Mouse (Mus musculus): ENCODE measurements around the gene Taf7l.

Gene Taf7l

DNA sequence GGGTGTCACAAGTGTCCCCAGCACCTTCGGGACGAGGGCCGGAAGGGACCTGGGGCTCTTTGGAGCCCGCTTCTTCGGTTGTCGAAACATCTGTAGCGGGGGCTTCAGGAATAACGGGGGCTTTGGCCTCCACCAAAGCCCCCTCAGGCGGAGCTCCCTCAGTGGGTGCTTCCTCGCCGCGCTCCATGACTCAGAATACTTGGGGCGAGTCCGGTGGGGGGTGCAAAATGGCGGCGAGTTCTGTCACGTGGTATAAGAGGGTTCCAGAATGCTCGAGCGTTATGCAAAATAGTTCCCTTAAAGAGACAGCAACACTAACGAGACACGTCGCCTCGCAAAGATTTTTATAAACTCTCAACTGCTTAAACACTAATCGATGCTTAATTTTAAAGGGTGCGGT, at the start of gene Taf7l:
Taf7l (minus strand) TSS at position 201 of the 400 bp plus-strand sequence.
- no peak for DNase-seq (ENCODE audit: low spot score in 2 of 2)

DNA sequence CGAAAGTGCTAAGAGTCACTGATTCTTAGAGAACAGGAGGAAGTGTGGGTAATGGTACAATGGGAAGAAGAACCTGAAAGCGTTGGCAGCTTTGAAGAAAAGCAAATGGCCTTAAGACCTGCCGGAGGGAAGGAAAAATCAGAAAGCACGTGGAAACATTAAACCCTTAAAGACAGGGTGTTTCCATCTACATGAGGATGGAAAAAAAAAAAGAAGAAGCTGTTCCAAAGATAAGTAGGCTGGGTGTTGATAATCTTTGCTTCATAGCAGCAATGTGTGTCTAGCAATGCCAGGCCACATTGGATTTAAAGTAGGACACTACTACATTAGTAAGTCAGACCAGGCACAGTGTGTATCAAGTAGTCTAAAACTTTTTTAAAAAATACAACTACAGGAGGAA, 49.0 kb upstream of the Taf7l start:
- no peak for DNase-seq (ENCODE audit: low spot score in 2 of 2)

DNA sequence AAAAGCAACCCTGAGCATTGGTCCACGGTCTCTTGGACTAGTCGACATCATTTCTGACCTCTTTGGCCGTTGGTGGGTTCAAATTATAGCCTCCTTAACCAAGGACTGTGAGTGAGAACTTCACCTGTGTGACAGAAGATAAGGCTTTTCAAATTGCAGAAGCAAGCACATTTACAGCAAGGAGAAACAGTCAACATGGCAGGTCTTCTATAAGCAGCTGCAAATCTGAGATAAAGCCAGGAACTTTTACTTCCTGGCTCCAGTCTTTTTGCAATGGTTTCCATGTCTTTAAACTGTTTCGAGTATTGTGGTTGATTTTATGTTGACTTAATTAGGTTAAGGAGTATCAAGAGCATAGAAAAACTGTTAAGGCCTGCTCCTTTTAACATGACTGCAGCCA, 47.5 kb upstream of the Taf7l start:
- no peak for DNase-seq (ENCODE audit: low spot score in 2 of 2)

DNA sequence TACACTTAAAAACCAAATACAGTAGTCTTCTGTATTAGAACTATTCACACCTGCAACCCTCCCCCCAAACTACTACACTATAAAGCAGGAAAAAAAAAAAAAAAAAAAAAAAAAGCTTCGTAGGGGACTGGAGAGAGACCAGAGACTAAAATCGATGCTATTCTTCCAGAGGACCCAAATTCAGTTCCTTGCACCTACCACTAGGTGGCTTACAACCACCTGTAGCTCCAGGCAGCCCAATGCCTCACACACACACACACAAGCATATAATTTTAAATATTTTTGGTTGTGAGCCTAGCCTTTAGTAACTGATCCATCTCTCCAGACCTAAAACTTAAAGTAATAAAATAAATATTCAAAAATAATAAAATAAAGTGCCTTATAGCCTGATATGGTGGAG, 33.2 kb upstream of the Taf7l start:
- DNase-seq (ENCODE audit: low spot score in 2 of 2) = no peak

DNA sequence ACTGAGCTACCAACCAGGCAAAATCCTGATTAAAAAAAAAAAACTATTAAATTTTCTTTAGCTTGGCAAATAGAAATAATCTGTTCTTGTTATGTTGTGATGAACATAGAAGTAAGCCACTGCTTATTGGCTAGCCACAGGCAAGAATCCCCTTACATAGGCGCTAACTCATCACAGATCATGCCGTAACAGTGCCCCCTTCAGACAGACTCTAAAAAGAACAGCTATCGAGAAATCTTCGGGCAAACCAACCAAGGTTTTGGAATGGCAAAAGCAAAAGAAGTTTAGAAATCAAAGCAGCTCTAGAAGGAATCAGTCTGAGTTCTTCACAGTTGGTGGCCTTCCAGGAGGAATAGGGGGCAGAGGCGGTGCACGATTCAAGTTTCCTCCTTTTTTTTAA, 31.7 kb upstream of the Taf7l start:
- no peak for DNase-seq (ENCODE audit: low spot score in 2 of 2)

DNA sequence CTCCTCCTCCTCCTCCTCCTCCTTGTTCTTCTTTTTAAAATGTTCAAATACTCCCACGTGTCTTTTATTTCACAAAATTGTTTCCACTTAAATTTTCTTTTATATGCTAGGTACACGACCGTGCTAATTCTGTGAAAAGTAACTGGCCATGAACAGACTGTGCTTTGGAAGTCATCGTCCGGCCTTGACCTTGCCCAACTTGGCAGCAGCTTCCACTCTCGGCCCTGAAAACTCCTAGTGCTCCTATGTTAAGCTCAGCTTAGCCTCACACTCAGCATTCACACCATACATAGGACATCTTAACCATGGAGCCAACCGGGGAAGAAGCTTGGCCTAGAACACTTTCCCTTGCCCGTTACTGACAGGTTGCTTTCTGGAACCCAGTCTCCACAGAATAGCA, 24.4 kb upstream of the Taf7l start:
- DNase-seq (ENCODE audit: low spot score in 2 of 2) = no peak

DNA sequence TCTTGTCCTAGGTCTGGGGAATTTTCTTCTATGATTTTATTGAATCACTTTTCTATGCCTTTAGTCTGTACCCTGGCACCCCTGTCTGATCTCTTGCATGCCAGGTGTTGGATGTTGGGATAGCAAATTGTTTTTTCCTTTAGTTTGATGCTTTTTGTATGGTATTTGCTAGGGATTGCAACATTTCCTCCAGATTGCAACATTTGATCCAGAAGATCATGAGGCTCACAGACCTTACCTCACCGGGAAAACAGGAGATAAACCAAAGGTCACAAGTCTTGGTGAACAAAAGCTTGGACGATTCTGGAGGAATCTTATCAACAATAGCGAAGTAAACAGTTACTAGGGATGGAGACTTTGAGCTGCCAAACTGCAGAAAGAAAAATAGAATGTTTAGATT, 5.4 kb upstream of the Taf7l start:
- DNase-seq (ENCODE audit: low spot score in 2 of 2) = no peak

DNA sequence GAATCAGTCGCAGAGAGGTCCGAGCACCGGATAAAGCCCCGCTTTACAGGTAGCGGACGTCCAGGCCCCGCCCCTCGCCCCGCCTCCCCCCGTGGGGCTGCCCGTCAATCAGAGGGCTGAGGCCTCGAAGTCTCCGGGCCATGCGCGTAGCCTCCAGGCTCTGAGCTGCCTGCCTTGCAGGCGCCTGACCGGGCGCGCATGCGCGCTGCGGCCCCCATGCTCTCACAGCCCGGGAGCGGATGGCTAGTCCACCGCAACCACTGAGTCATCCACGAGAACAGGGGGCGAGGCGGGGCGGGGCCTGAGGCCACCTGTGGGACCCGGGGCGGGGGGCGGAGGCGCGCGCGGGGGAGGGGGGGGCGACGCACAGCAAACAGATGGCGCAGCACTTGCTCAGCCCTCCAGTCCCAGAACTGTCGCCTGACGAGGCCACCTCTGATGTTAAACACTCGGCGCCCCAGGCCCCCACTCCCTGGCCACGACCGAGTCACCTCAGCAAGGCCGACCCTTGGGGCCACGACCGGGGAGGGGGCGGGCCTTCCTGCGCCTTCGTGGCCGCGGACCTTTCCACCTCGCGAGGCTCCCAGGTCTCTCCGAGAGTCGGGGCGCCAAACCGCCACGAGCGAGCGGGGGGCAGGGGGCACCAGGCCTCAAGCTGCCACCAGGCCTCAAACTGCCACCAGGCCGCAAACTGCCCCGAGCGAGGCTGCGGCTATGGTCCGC, 1.1 kb downstream of the Taf7l start:
- no peak for DNase-seq (ENCODE audit: low spot score in 2 of 2)

DNA sequence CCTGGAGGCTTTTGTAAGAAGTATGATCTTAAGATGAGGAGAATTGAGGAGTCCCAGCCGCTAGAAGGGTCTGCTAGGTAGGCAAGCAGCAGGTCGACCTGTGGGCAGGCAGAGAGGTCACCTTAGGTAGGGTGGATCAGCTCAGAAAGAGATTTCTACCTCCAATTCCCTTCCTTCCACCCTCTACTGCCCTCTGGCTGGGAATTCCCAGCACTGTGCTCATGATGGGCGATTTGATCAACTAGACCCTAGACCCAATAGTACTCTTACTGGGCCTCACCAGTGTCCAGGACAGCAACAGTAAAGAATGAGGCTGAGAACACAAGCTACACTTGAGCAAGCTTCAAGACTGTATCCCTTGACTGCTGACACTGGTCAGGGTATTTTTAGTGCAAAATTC, 49.0 kb downstream of the Taf7l start:
- DNase-seq (ENCODE audit: low spot score in 2 of 2) = no peak

DNA sequence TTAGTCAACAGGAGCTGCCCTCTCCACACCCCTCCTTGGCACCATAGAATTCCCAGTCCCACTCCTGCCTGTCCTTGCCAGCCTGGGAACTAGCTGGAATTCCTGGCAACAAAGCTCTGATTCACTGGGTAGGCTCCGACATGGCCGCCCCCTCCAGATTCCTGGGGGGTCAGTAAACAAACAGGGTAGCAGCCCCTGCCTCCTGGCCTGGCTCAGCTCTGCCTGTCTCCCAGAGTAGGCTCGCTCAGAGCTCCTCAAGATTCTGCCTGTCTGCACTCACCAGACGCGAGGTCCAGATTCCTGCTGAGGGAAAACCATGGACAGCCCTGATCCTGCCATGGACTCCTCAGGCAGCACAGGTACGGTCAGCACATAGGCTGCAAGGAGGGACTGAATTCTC, 49.5 kb downstream of the Taf7l start:
- no peak for DNase-seq (ENCODE audit: low spot score in 2 of 2)

DNA sequence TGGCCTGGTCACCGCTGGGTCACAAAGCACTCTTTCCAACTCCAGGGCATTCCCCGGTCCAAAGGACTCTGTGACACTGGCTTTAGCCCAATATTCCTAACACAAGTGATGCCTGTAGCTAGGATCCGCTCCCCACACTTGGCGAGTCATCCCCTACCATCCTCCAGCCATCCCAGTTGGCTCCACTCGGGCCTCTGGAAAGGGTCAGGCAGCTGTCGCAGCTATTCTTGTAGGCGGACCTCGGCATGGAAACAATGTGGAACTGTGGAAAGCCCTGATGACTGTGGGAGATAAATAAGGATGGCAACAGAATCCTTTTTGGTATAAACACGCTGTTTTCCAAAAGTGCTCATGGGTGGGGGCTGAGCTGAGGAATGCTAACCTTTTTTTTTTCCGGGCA, 50.5 kb downstream of the Taf7l start:
- peak in 1 of 2 experiments; percentile 20 for DNase-seq (ENCODE audit: low spot score in 2 of 2)

DNA sequence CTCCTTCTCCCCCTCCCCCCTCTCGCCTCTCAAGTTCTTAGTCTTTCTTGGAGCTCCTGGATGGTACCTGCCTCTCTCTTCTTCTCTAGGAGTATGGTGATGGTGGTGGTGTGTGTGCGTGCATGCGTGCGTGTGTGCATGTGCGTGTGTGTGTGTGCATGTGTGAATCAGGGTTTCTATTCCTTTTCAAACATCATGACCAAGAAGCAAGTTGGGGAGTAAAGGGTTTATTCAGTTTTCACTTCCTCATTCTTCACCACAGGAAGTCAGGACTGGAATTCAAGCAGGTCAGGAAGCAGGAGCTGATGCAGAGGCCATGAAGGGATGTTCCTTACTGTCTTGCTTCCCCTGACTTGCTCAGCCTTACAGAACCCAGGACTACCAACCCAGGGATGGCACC, 52.0 kb downstream of the Taf7l start:
- no peak for DNase-seq (ENCODE audit: low spot score in 2 of 2)

DNA sequence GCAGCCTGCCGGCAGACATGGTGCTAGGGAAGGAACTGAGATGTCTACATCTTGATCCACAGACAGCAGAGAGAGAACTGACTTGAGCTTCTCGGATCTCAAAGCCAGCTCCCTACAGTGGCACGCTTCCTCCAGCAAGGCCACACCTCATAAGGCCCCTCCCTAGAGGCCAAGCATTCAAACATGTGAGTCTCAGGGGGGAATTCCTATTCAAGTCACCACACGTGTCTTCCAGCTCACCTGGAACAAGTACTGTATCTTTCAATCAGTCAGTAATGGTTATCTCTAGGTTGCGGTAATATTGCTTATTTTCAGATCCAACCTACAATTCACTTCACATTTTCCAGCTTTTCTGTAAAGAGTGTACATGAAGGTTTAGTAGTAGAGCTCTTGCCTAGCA, 56.2 kb downstream of the Taf7l start:
- DNase-seq (ENCODE audit: low spot score in 2 of 2) = no peak

DNA sequence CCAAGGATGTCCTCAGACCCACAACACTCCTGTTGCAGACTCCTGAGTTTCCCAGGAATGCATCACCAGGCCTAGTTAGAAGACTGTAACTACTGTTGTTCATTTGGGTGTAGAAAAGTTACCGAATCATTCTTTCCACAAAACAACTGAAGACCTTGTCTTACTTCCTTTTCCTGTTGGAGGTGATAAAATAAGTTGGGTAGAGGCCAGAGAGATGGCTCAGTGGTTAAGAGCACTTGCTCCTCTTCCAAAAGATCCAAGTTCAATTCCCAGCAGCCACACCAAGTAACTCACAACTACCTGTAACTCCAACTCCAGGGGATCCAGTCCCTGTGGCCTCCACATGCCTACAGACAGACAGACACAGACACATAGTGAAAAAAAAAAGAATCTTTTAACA, 64.2 kb downstream of the Taf7l start:
- no peak for DNase-seq (ENCODE audit: low spot score in 2 of 2)

Data from frontal cortex, postnatal 36 days (tissue).